Mouse (Mus musculus) forebrain, embryonic 11.5 days (tissue): ENCODE measurements around the gene Wars2. TPM values are rescaled to one million over a fixed set of nuclear protein-coding genes. Genes with fewer than 3 reads are reported as not detected.

Experiments
- ATAC-seq: fragments of 200-750 bp; cut with Nextera tagmentation; replicated peaks from 2 replicates; pipeline ENCODE4 v1.8.0; 2017; ENCODE audit warnings: moderate TSS enrichment; ENCODE audit not compliant: low FRiP score
- DNase-seq: peaks from one replicate; pipeline ENCODE4 v3.0.0-alpha.2; 2017; ENCODE audit warnings: low spot score
- H3K27ac ChIP-seq: fragments of 300-500 bp; sonication (generic); 2 replicates; pipeline ENCODE4 v1.5.1; 2014; ENCODE audit warnings: low read depth, low read length
- H3K27me3 ChIP-seq: fragments of 300-500 bp; sonication (generic); 2 replicates; pipeline ENCODE4 v1.6.1; 2014; ENCODE audit warnings: mild to moderate bottlenecking, low read length, mixed read lengths; ENCODE audit not compliant: control insufficient read depth, insufficient read depth
- H3K36me3 ChIP-seq: fragments of 300-500 bp; sonication (generic); 2 replicates; pipeline ENCODE4 v1.6.1; 2014; ENCODE audit warnings: mild to moderate bottlenecking, low read length, moderate library complexity, mixed read lengths; ENCODE audit not compliant: control insufficient read depth, insufficient read depth
- H3K4me1 ChIP-seq: fragments of 300-500 bp; sonication (generic); replicated peaks from 2 replicates; pipeline ENCODE4 v1.6.1; 2014; ENCODE audit warnings: low read length, mixed read lengths; ENCODE audit not compliant: control insufficient read depth, insufficient read depth
- H3K4me2 ChIP-seq: fragments of 300-500 bp; sonication (generic); 2 replicates; pipeline ENCODE4 v1.6.1; 2014; ENCODE audit warnings: low read depth, mild to moderate bottlenecking, low read length, moderate library complexity, mixed read lengths; ENCODE audit not compliant: severe bottlenecking
- H3K4me3 ChIP-seq: fragments of 300-500 bp; sonication (generic); 2 replicates; pipeline ENCODE4 v1.5.1; 2014; ENCODE audit warnings: low read depth, low read length
- H3K9ac ChIP-seq: fragments of 300-500 bp; sonication (generic); 2 replicates; pipeline ENCODE4 v1.6.1; 2014; ENCODE audit warnings: low read length
- H3K9me3 ChIP-seq: fragments of 300-500 bp; sonication (generic); 2 replicates; pipeline ENCODE4 v1.6.1; 2016; ENCODE audit warnings: low read length, mixed read lengths; ENCODE audit not compliant: control insufficient read depth
- WGBS: fragments of 180-500 bp; shearing (Covaris S2); extraction: QIAGEN DNeasy Blood & Tissue Kit; methylation state at CpG from one replicate; pipeline ENCODE4 v1.1.7; 2014; 5-methylcytosine and 5-hydroxymethylcytosine counted together
- polyA plus RNA-seq: library from polyadenylated mRNA; unstranded; fragments of >200 nt; fragmentation: Nextera tagmentation; extraction: Ambion mirVana; gene quantifications from 2 replicates; pipeline ENCODE4 v1.2.1, GENCODE M21; 2014

Gene Wars2
- polyA plus RNA-seq, 1 experiment from 2014 or later: 7.5 TPM

DNA sequence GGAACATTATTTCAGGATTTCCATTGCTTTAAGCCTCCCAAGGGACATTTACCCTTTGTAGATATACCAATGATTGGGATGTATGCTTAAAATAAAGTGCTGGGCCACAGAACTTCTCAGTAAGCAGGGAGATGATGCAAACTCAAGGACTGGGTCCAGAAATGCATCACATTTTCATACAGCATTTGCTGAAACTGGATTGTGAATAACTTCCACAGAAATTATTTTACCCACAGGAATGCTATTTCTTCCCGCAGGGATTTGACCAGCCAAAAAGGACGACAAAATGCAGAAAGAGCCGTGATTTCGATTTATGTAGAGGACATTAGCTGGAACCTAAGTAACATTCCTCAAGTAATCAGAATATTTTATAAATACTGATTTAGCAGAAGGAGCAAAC lies 7.0 kb upstream of the Wars2 start:
- no peak for ATAC-seq
- Histone ChIP-seq H3K4me2 (no peak overlapping the region), H3K9ac (no peak overlapping the region), H3K4me3 (no peak overlapping the region), H3K36me3 (no peaks in the 10 kb centered on the region), H3K9me3 (no peaks in the 10 kb centered on the region), H3K27ac (no peak overlapping the region), H3K4me1 (no peaks in the 10 kb centered on the region), H3K27me3 (no peaks in the 10 kb centered on the region)
- DNase-seq: no peak
- WGBS: 94% methylated on average over 4 of the region's 4 CpGs

- no peak for ATAC-seq
- Histone ChIP-seq H3K4me1 (no peaks in the 10 kb centered on the region), H3K27me3 (no peaks in the 10 kb centered on the region), H3K4me2 (no peak overlapping the region), H3K27ac (no peak overlapping the region), H3K4me3 (no peak overlapping the region), H3K9me3 (no peaks in the 10 kb centered on the region), H3K36me3 (no peaks in the 10 kb centered on the region), H3K9ac (no peak overlapping the region)
- WGBS: 81% methylated on average over 3 of the region's 3 CpGs
- DNase-seq: no peak
Measured at GRCm38 (mm10) chr3:99147886-99148285, 7.0 kb downstream of the Wars2 start.

GRCm38 (mm10) chr3:99149035-99149434 lies 8.2 kb downstream of the Wars2 start:
- Histone ChIP-seq H3K27ac (no peak overlapping the region), H3K4me2 (no peak overlapping the region), H3K36me3 (no peaks in the 10 kb centered on the region), H3K9me3 (no peaks in the 10 kb centered on the region), H3K9ac (no peak overlapping the region), H3K4me3 (no peak overlapping the region), H3K27me3 (no peaks in the 10 kb centered on the region), H3K4me1 (no peaks in the 10 kb centered on the region)
- no peak for DNase-seq
- ATAC-seq: no peak
- 89% methylated on average over 3 of the region's 3 CpGs for WGBS

DNA sequence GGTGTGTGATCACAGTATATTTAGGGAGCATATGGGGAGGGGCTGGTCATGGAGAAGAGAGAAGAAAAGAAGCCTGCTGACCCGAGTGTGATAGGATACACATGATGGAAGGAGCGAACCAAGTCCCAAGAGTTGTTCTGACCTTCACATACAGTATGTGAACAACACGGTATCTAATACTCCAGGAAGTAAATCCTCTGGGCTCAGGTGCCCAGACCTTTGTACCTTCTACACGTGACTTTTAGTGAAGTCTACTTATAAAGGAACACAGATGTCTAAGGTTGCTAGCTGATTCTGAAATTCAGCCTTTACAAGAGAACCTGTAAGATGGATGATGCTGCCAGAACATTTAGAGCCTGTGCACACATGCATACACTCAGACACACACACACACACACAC lies 15.4 kb downstream of the Wars2 start:
- no peak overlapping the region for H3K9ac ChIP-seq
- no peaks in the 10 kb centered on the region for H3K27me3 ChIP-seq
- DNase-seq (no peak), ATAC-seq (no peak)
- no peak overlapping the region for H3K4me3 ChIP-seq
- H3K4me1 ChIP-seq: no peaks in the 10 kb centered on the region
- H3K27ac ChIP-seq: no peak overlapping the region
- 93% methylated on average over 4 of the region's 4 CpGs for WGBS
- no peak overlapping the region for H3K4me2 ChIP-seq
- H3K36me3 ChIP-seq: no peaks in the 10 kb centered on the region
- no peaks in the 10 kb centered on the region for H3K9me3 ChIP-seq

DNA sequence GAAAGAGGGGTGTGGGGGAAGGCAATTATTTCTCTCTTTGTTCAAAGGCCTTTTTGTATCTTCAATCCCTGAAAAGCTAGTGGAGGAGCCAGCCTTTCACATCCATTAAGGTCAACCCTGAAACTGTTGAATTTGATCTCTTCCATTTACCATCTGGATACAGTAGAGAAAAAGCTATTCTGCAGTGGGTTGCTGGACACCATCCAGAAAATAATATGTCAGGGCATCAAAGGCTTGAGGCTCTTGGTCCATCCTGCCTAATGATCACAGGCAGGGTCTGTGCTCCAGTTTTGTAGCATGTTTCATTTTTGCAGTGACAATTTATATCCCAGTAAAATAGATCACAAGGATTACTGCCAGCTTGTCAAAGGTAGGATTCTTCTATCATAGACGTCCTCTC lies 16.1 kb downstream of the Wars2 start:
- H3K9me3 ChIP-seq: no peaks in the 10 kb centered on the region
- DNase-seq (no peak), ATAC-seq (no peak)
- H3K4me1 ChIP-seq: no peaks in the 10 kb centered on the region
- H3K4me2 ChIP-seq: no peak overlapping the region
- no peak overlapping the region for H3K27ac ChIP-seq
- H3K27me3 ChIP-seq: no peaks in the 10 kb centered on the region
- H3K36me3 ChIP-seq: no peaks in the 10 kb centered on the region
- H3K4me3 ChIP-seq: no peak overlapping the region
- 59% methylated on average over 1 of the region's 1 CpGs for WGBS
- no peak overlapping the region for H3K9ac ChIP-seq

- ATAC-seq: no peak
Measured at GRCm38 (mm10) chr3:99157451-99158015, 16.7 kb downstream of the Wars2 start.

GRCm38 (mm10) chr3:99160016-99160415 lies 19.1 kb downstream of the Wars2 start:
- Histone ChIP-seq H3K36me3 (no peaks in the 10 kb centered on the region), H3K4me2 (no peak overlapping the region), H3K4me1 (no peaks in the 10 kb centered on the region), H3K27ac (no peak overlapping the region), H3K9me3 (no peaks in the 10 kb centered on the region), H3K27me3 (no peaks in the 10 kb centered on the region), H3K9ac (no peak overlapping the region), H3K4me3 (no peak overlapping the region)
- 92% methylated on average over 3 of the region's 3 CpGs for WGBS
- DNase-seq: no peak
- no peak for ATAC-seq

More at GRCm38 (mm10) chr3:99157451-99158015, 16.7 kb downstream of the Wars2 start:
- Histone ChIP-seq H3K36me3 (no peaks in the 10 kb centered on the region), H3K4me3 (no peak overlapping the region), H3K4me2 (no peak overlapping the region), H3K4me1 (no peaks in the 10 kb centered on the region), H3K27ac (no peak overlapping the region), H3K27me3 (no peaks in the 10 kb centered on the region), H3K9me3 (no peaks in the 10 kb centered on the region), H3K9ac (no peak overlapping the region)
- DNase-seq: no peak
- WGBS: 69% methylated on average over 4 of the region's 4 CpGs

DNA sequence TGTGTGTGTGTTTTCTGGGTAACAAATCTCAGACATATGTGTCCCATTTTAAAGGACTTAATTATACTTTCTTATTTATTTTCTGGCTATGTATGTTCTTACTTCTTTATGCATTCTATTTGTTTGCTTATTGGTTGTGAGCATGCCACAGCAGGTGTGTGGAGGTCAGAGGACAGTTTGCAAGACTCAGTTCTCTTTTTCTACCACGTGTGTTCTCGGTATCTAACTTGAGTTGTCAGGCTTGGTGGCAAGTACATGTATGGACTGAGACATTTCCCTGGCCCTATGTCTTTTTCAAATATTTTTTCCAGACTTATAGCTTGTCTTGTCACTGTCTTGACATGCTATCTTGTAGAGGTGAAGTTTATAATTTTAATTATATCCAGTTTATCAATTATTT lies 21.3 kb downstream of the Wars2 start:
- no peaks in the 10 kb centered on the region for H3K9me3 ChIP-seq
- no peak overlapping the region for H3K4me3 ChIP-seq
- DNase-seq: no peak
- no peak overlapping the region for H3K4me2 ChIP-seq
- no peak overlapping the region for H3K27ac ChIP-seq
- no peak for ATAC-seq
- H3K27me3 ChIP-seq: no peaks in the 10 kb centered on the region
- 95% methylated on average over 2 of the region's 2 CpGs for WGBS
- no peaks in the 10 kb centered on the region for H3K36me3 ChIP-seq
- H3K9ac ChIP-seq: no peak overlapping the region
- H3K4me1 ChIP-seq: no peaks in the 10 kb centered on the region

- Histone ChIP-seq H3K27me3 (no peaks in the 10 kb centered on the region), H3K4me3 (no peak overlapping the region), H3K9ac (no peak overlapping the region), H3K4me2 (no peak overlapping the region), H3K9me3 (no peaks in the 10 kb centered on the region), H3K36me3 (no peaks in the 10 kb centered on the region), H3K4me1 (no peaks in the 10 kb centered on the region), H3K27ac (no peak overlapping the region)
- WGBS: 60% methylated on average over 4 of the region's 4 CpGs
- ATAC-seq: no peak
- DNase-seq: no peak
Measured at GRCm38 (mm10) chr3:99167734-99168133, 26.9 kb downstream of the Wars2 start.
